Mouse (Mus musculus): ENCODE measurements around the gene Limch1.
A peak's percentile ranks its signal among the peaks of the same experiment; 100 is the strongest.

Limch1 gene

GRCm38 (mm10) chr5:67025581-67025980 is 280.0 kb downstream of the Limch1 start:
- DNase-seq (ENCODE audit: low read depth, low spot score): no peak

- DNase-seq (ENCODE audit: low read depth, low spot score): no peak
Measured at GRCm38 (mm10) chr5:67028786-67029185, 283.2 kb downstream of the Limch1 start.

GRCm38 (mm10) chr5:67029946-67030345 is 284.3 kb downstream of the Limch1 start:
- DNase-seq (ENCODE audit: low read depth, low spot score): no peak

- DNase-seq (ENCODE audit: low read depth, low spot score): no peak
Measured at GRCm38 (mm10) chr5:67032601-67033000, 287.0 kb downstream of the Limch1 start.

- DNase-seq (ENCODE audit: low read depth, low spot score): no peak
Measured at GRCm38 (mm10) chr5:67043932-67044331, 298.3 kb downstream of the Limch1 start.

- peak; percentile 52 for DNase-seq (ENCODE audit: low read depth, low spot score)
Measured at GRCm38 (mm10) chr5:67048003-67048402, 302.4 kb downstream of the Limch1 start.

- no peak for DNase-seq (ENCODE audit: low read depth, low spot score)
Measured at GRCm38 (mm10) chr5:67057803-67058202, 312.2 kb downstream of the Limch1 start.

- DNase-seq (ENCODE audit: low read depth, low spot score): no peak
Measured at GRCm38 (mm10) chr5:67060519-67060918, 314.9 kb downstream of the Limch1 start.

GRCm38 (mm10) chr5:67063596-67063995 is 318.0 kb downstream of the Limch1 start:
- no peak for DNase-seq (ENCODE audit: low read depth, low spot score)

- no peak for DNase-seq (ENCODE audit: low read depth, low spot score)
Measured at GRCm38 (mm10) chr5:67083117-67083516, 337.5 kb downstream of the Limch1 start.

- DNase-seq (ENCODE audit: low read depth, low spot score): no peak
Measured at GRCm38 (mm10) chr5:67090856-67091255, 345.2 kb downstream of the Limch1 start.

- DNase-seq (ENCODE audit: low read depth, low spot score): no peak
Measured at GRCm38 (mm10) chr5:67091766-67092165, 346.1 kb downstream of the Limch1 start.

GRCm38 (mm10) chr5:67093991-67094390 is 348.4 kb downstream of the Limch1 start:
- no peak for DNase-seq (ENCODE audit: low read depth, low spot score)

- no peak for DNase-seq (ENCODE audit: low read depth, low spot score)
Measured at GRCm38 (mm10) chr5:67095153-67095552, 349.5 kb downstream of the Limch1 start.

- no peak for DNase-seq (ENCODE audit: low read depth, low spot score)
Measured at GRCm38 (mm10) chr5:67095651-67096377, 350.2 kb downstream of the Limch1 start.

- no peak for DNase-seq (ENCODE audit: low read depth, low spot score)
Measured at GRCm38 (mm10) chr5:67096378-67096771, 350.7 kb downstream of the Limch1 start.

GRCm38 (mm10) chr5:67097106-67098050 is 351.8 kb downstream of the Limch1 start:
- DNase-seq (ENCODE audit: low read depth, low spot score): no peak

GRCm38 (mm10) chr5:67098051-67098732 is 352.6 kb downstream of the Limch1 start:
- no peak for DNase-seq (ENCODE audit: low read depth, low spot score)

- DNase-seq (ENCODE audit: low read depth, low spot score): no peak
Measured at GRCm38 (mm10) chr5:67098733-67099323, 353.2 kb downstream of the Limch1 start, which contains the start of gene Phox2b. Gene Phox2b, minus strand, starts transcription at chr5:67099301.

- no peak for DNase-seq (ENCODE audit: low read depth, low spot score)
Measured at GRCm38 (mm10) chr5:67099393-67100271, 354.0 kb downstream of the Limch1 start.
